Mouse (Mus musculus) v-Abl transformed pro-B cells (cell line): ENCODE measurements around the gene Efcab6.

Experiments
- in situ Hi-C, 2 experiments: fragments of 400-800 bp; cut with MboI; formaldehyde crosslinking; loops; one replicate each; pipeline ENCODE4 v1.15.1; 2025; ENCODE audit not compliant: unreplicated experiment in 2 of 2

The Efcab6 gene

DNA sequence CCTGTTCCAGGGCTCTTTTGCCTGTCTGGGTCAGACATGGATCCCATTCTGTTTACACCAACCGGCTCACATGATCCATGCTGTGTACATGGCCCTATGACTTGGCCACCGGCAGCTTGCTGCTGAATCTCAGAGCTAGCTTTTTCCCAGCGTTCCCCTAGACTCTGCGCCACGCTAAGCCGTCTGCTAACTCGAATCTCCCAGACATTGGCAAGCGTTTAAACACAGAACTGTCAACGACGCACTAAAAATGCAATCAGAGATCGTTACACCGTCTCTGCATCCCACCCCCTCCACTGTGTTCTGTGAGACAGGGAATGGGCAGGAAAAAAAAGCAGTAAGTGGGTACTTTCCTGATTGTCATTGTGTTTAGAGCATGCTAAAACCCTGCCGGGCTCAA is 236.0 kb downstream of the Efcab6 start:
- in situ Hi-C loops = no loop called here

GRCm38 (mm10) chr15:83828011-83828410 is 237.2 kb downstream of the Efcab6 start:
- in situ Hi-C loops = no loop called here
